Mouse (Mus musculus) cerebellum, adult 2 months (tissue): Measurements from ENCODE around the gene Sh3tc1.

Experiments
- CTCF ChIP-seq: fragments of 200-500 bp; IDR thresholded peaks from 2 replicates; pipeline ENCODE4 v1.5.1; 2011; ENCODE audit warnings: low read depth, mild to moderate bottlenecking, control low read depth, low read length, moderate library complexity, borderline replicate concordance; ENCODE audit not compliant: insufficient read depth
- POLR2A ChIP-seq: fragments of 200-500 bp; IDR thresholded peaks from 2 replicates; pipeline ENCODE4 v1.6.1; 2011; ENCODE audit warnings: low read length, control low read depth, borderline replicate concordance; ENCODE audit not compliant: insufficient read depth

DNA sequence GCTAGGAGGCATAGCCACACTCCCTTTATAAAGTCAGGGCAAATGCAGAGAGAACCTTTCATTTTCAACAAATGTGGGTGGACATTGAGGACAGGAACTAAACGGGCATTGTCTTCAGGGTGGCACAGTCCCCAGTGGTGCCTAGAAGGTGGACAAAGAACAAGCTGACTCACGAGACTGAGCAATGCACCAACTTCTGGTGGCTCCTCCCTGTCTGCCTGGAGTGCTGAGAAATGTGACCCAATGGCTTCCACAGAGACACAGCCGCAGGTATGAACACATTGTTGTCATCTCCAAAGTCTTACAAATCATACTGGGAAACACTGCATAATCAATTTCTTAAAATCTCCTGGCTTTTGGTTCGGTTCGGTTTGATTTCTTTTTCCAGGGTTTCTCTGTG lies 22.3 kb downstream of the Sh3tc1 start:
- TF ChIP-seq CTCF (no peak), POLR2A (no peak)
